20 mouse cellular contexts compared by ENCODE assay signal in the genomic region with DNA sequence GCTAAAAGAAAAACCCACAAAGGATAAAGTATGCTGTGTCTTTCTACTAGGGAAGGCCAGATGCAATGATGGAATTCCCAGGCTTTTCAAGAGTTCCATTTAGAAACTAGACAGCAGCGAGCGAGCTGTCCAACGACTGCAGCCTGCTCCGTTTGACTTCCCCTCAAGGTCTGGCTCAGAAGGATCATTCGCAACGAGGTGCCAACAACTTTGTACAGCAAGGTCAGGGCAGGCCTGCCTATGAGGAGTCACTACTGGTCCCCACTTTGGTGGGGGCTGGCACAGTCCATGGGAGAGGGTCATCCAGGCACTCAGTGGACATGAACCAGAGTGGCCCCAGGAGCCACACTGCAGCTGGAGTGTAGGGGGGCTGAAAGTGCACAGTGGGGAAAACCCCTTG. TPM values are rescaled to one million over a fixed set of nuclear protein-coding genes. Genes with fewer than 3 reads are reported as not detected.
DNase-seq lines count a peak whose midpoint lies in the region; ATAC-seq and TF ChIP-seq lines count a peak whose summit lies in the region.
"Had no signal": no experiment of that assay in that cellular context is flagged by ENCODE, and none has a peak within 500 bp of the region (broad histone marks: within the 10 kb centered on the region; RNA-seq: fewer than 3 reads in every experiment).

No protein-coding gene starts in this region.

- no peaks in the 10 kb centered on the region for H3K79me2 ChIP-seq in myocyte (ENCODE audit: control insufficient read depth, insufficient read depth)

- no peak for TF ChIP-seq POLR2A in myocyte (IDR thresholded peaks at IDR 0.05; ENCODE audit: insufficient read length, low read depth)

- WGBS in midbrain, postnatal 0 days = 93% methylated on average over 6 of the region's 6 CpGs

- H3K27ac ChIP-seq in midbrain, postnatal 0 days (ENCODE audit: low read depth, low read length) = no peak overlapping the region
- H3K27ac ChIP-seq: embryonic facial prominence, embryonic 13.5 days; embryonic facial prominence, embryonic 15.5 days; forebrain, embryonic 10.5 days; forebrain, embryonic 12.5 days had no signal

- no peak overlapping the region for H3ac ChIP-seq in myocyte (ENCODE audit: control insufficient read depth, insufficient read length)

- no peak overlapping the region for H3K4me2 ChIP-seq in myocyte (ENCODE audit: low read depth)
- H3K4me2 ChIP-seq in midbrain, postnatal 0 days (ENCODE audit: low read depth, low read length, poor library complexity, severe bottlenecking) = no peak overlapping the region
- H3K4me2 ChIP-seq: embryonic facial prominence, embryonic 13.5 days; embryonic facial prominence, embryonic 15.5 days; forebrain, embryonic 12.5 days had no signal

- no peak for TF ChIP-seq CTCF in midbrain, postnatal 0 days (IDR thresholded peaks at IDR 0.05)

- H3K9ac ChIP-seq in midbrain, postnatal 0 days (replicated peaks; ENCODE audit: low read length, poor library complexity, severe bottlenecking) = no peak overlapping the region
- H3K9ac ChIP-seq: embryonic facial prominence, embryonic 13.5 days; embryonic facial prominence, embryonic 15.5 days; forebrain, embryonic 12.5 days had no signal

- H3K27me3 ChIP-seq in myocyte (ENCODE audit: control insufficient read depth, insufficient read depth, insufficient read length) = no peaks in the 10 kb centered on the region
- H3K27me3 ChIP-seq in midbrain, postnatal 0 days (ENCODE audit: insufficient read depth, low read length) = no peaks in the 10 kb centered on the region
- H3K27me3 ChIP-seq: embryonic facial prominence, embryonic 13.5 days; embryonic facial prominence, embryonic 15.5 days; forebrain, embryonic 12.5 days had no signal

- peak; percentile 42 for DNase-seq in adrenal gland, postnatal 10 days
- no peak for DNase-seq in adrenal gland, postnatal 4 days (ENCODE audit: low spot score in 2 of 2)
- DNase-seq in adrenal gland, postnatal 36 days = peak; percentile 41 to 44
- no peak for DNase-seq in adrenal gland, adult 8-10 months
- no peak for DNase-seq in midbrain, postnatal 0 days (ENCODE audit: low spot score)
- DNase-seq: cerebellum, adult 11 months; cerebellum, adult 18-20 months; cerebellum, adult 8-10 months; cerebellum, adult 9-11 months; cerebellum, postnatal 14 days; cerebellum, postnatal 36 days; embryo, embryonic 11 days had no signal

- ATAC-seq in midbrain, postnatal 0 days (ENCODE audit: low FRiP score) = no peak
- ATAC-seq: forebrain, embryonic 14.5 days; forebrain, embryonic 16.5 days had no signal

- no peaks in the 10 kb centered on the region for H3K4me1 ChIP-seq in midbrain, postnatal 0 days (ENCODE audit: insufficient read depth, low read length)
- H3K4me1 ChIP-seq: embryonic facial prominence, embryonic 13.5 days; embryonic facial prominence, embryonic 15.5 days; forebrain, embryonic 10.5 days; forebrain, embryonic 12.5 days had no signal

- H3K4me3 ChIP-seq in myocyte = no peak overlapping the region
- H3K4me3 ChIP-seq in midbrain, postnatal 0 days (ENCODE audit: low read depth, low read length) = no peak overlapping the region
- H3K4me3 ChIP-seq: embryonic facial prominence, embryonic 13.5 days; embryonic facial prominence, embryonic 15.5 days; erythroblast, embryonic 14.5 days; forebrain, embryonic 10.5 days; forebrain, embryonic 12.5 days had no signal

- no peaks in the 10 kb centered on the region for H3K9me3 ChIP-seq in midbrain, postnatal 0 days (ENCODE audit: low read length)
- H3K9me3 ChIP-seq: embryonic facial prominence, embryonic 13.5 days; embryonic facial prominence, embryonic 15.5 days; forebrain, embryonic 10.5 days; forebrain, embryonic 12.5 days had no signal

- H3K36me3 ChIP-seq in myocyte (ENCODE audit: control insufficient read depth, insufficient read depth) = peaks cover 3% of the 10 kb centered on the region
- peaks cover 16% of the 10 kb centered on the region for H3K36me3 ChIP-seq in midbrain, postnatal 0 days (ENCODE audit: insufficient read depth, low read length)

TF ChIP-seq in myocyte, 11 proteins besides CTCF, POLR2A, EP300 and RAD21:
- TF ChIP-seq POLR2AphosphoS2 (IDR thresholded peaks at IDR 0.05; ENCODE audit: insufficient read length, low read depth) (peak; percentile 33), E2F4 (IDR thresholded peaks at IDR 0.05; ENCODE audit: insufficient read depth) (no peak), MYOG (IDR thresholded peaks at IDR 0.05; ENCODE audit: control insufficient read depth in 1 of 3, insufficient read depth in 1 of 3, insufficient read length in 2 of 3, low read depth in 2 of 3) (no peak)

RNA-seq across cellular contexts. Expression of a gene that starts 11.0 kb away (rescaled TPM):
- 1 to 10 TPM; 6.8 to 8.4 TPM for total RNA-seq in adrenal gland, postnatal 10 days (2021)
- 1 to 10 TPM; 7.7 to 8.0 TPM for total RNA-seq in adrenal gland, postnatal 4 days (2021)
- 10 to 100 TPM; 13.9 to 18.6 TPM for total RNA-seq in adrenal gland, postnatal 36 days (2021)
- 10 to 100 TPM; 15.2 to 32.1 (median 26.2) TPM for total RNA-seq in adrenal gland, adult 8-10 months (2022)
- 2.4 TPM for polyA plus RNA-seq in myocyte (2012; fragmentation: generic; extraction: Trizol)
- total RNA-seq in midbrain, postnatal 0 days (2014; rRNA removed) = 4.1 and 5.2 TPM in 2 replicates
- 5.2 and 7.0 TPM in 2 replicates for polyA plus RNA-seq in midbrain, postnatal 0 days (2015; fragmentation: Nextera tagmentation; extraction: Ambion mirVana)

RNA-seq across cellular contexts. Expression of a gene that starts 23.3 kb away (rescaled TPM):
- total RNA-seq in adrenal gland, postnatal 10 days (2021) = 100 to 1,000 TPM; 150 to 160 TPM
- total RNA-seq in adrenal gland, postnatal 4 days (2021) = 100 to 1,000 TPM; 147 to 177 TPM
- 100 to 1,000 TPM; 212 to 227 TPM for total RNA-seq in adrenal gland, postnatal 36 days (2021)
- total RNA-seq in adrenal gland, adult 8-10 months (2022) = 100 to 1,000 TPM; 172 to 235 (median 197) TPM
- 220 TPM for polyA plus RNA-seq in myocyte (2012; fragmentation: generic; extraction: Trizol)
- total RNA-seq in midbrain, postnatal 0 days (2014; rRNA removed) = 220 and 287 TPM in 2 replicates
- 513 and 545 TPM in 2 replicates for polyA plus RNA-seq in midbrain, postnatal 0 days (2015; fragmentation: Nextera tagmentation; extraction: Ambion mirVana)

Comparison
In these comparisons a context has a peak if more than half of its experiments do, and no peak if none do; other contexts are left out.
1. DNase-seq: peak in adrenal gland, postnatal 10 days (single experiment) and adrenal gland, postnatal 36 days (2 of 2); none in adrenal gland, postnatal 4 days (0 of 2), adrenal gland, adult 8-10 months (single experiment) and midbrain, postnatal 0 days (single experiment).